Mouse (Mus musculus): ENCODE measurements around the gene Sorl1.

The Sorl1 gene

DNA sequence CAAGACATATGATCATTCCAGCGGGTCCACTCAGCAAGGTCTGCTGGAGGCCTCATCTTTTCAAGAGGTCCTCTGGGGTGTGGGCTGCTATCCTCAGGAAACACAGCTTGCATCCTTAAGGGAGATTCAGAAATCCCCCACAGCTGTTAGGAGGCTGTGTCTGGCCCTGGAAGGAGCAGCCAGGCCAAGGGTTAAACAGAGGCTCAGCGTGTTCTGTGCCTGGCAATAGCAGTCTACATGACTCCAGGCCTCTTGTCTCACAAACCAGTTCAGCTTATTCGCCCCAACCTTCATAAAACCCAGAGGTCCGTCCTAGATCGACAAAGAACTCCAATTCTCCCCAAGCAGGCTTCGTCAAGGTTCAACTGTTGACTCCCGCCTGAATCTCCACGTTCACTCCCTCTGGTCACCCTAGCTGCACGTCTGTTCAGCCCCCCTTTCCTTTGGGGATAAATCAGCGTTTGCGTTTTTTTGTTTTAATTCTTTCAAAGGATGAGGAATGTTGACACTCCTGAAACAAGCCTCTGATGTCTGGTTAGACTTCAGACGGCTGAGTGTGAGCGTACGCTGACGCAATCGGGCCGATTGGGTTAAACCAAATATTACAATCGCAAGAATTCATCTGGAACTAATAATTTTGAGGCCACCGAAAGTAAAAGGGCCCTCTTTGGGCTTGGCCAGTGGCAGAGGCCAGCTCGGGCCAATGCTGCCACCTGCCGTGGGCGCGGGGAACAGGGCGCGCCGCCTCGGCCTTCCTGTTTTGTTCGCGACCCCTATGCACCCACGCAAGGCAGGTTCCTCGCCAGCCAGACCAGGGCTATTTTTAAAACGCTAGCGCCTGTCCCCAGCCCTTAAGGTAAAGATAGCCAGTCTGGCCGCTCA lies 173.7 kb downstream of the Sorl1 start:
- peak; percentile 82 for DNase-seq

DNA sequence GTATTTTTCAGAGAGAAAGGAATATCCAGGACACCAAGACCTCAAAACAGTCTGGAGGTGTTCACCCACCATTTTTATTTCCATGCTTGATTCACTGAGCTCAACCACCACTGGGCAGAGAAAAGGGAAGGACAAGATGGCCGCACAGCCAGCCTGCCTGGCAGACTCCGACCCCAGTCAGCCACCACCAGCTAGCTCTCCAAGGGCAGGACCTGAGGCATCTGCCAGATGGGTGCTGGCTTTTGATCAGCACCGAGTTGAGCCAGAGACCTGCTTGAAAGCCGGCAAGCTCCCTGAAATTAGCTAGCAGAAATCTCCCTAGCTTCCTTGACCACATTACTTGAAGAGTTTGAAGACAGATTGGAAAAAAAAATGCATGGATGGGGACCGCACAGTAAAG lies 174.6 kb downstream of the Sorl1 start:
- DNase-seq = no peak

DNA sequence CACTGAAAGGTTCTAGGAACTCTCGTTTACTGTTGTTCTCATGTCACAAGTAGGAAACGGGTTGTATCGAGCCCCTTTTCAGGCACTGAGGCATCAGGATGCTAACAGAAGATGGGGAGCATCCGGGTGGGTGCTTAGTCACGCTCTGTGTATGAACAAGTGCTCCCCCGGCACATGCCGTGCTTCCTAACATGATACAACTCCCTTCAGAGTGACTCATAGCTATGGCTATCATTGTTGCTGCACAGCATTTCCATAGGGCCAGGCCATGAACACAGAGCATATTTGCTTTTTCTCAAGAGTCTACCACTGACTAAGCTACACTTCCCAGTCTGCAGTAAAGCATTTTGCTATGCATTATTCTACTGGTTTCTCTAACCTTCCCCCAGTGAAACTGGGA lies 179.1 kb downstream of the Sorl1 start:
- no peak for DNase-seq

DNA sequence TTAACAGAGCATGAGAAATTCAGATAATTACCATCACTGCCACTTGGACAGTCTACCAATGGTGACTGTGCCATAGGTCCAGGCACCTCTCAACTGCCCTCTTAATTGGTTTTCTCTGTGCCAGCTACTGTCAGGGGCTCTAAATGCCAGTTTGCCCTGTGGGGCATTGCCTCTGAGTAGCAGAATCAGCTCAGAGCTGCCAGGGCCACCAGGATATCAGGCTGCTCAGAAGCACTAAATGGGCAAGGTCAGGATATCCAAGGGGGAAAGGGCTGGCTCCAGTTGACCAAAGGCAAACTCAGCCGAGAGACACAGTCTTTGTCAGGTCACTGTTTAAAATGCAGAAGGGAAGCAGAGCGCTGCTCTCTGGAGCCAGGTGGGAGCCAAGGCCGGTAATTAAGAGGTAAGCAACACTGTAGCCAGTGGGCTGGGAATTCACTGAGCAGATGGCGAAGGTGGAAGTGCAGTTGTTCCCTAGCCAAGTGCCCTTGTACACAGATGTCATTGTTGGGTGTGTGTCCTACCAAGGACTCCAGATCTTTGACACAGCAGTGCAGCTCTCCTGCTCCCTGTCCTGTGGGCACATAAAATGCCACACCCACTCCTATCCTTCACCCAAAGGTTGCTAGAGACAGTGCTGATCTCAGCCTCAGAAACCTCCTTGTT lies 181.0 kb downstream of the Sorl1 start:
- DNase-seq = no peak

DNA sequence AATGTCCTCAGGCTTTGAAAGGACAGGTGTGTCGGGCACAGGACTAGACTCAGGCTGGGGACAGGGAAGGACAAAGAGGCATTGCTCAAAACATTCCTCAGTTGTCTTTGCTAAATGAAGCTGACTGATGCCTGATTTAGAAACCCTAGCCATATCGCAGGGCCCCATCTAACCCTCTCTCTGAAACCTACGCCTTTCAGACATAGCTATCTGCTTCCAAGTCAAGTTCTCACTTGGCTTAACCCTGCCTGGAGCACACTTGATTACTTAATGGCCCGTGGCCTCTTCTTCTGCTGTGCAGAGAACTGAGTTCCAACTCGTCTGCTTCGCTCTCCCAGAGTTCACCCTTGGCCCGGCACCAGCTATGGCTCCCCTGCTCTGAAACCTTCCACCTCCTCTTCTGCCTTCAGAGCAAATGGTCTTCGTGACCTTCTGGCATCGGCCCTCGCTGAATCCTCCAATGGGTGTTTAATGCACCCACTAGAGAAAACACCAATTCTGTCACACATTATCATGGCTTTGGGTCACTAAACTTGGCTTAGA lies 183.7 kb downstream of the Sorl1 start:
- no peak for DNase-seq

DNA sequence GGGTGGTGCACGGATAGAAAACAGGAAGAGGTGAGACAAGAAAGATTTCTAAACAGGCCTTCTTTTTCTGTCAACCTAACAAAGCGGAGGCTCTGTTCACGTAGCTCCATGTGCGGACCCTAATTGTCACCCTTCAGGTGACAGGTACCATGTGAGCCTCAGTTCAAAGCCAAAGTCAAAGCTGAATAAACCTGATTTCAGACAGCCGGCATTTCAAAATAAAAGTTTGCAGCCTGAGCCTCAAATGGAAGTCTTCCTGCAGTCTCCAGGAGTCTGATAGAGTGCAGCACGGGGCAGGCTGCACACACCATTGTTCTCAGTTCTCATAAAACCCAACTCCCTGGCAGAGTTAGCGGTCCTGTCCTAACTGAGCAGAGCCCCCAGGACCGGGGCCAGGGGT lies 185.6 kb downstream of the Sorl1 start:
- DNase-seq = no peak

DNA sequence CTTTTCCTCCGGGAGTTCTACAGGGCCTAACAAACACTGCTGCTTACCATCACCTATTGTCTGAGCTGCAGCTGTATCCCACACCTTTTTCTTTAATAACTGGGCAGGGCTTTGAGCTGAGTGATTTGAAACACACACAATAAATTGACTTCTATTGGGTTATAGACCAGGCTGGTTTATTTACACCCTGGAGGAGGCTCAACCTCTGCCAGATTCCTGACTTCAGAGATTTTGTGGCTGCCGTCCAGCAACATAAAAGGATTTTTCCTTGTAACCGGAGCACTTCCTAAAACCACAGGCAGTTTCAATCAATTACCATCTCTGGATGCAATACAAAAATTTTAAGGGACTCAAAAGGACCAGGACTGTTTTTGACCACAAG lies 186.1 kb downstream of the Sorl1 start:
- DNase-seq = no peak

DNA sequence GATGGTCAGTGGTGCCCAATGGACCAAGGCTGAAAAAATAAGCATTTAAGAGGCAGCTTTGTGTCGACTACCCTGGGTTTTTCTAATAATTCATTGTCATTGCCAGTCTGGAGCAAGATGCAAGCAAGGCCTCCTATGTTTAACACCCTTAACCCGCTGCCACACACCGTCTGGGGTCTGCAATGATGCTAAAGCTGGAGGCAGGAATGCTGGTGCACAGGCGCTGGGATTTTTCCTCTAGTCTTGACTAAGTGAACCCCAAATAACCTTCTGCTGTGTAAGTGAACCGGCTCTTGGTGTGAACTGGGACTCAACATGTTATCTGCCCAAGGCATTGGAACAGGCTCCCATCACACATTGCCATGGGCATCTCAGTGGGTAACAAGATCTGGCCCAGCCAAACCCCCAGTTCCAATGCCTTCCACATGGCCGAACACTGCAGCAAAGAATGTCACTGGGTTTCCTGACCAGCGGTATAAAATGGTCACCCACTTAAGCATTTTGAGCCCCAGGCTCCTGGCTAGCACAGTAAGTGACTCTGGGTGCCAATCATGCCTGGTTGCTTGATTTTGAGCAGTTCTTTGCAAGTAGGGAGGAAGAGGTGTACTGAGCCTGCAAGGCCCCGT lies 186.6 kb downstream of the Sorl1 start:
- DNase-seq = no peak

DNA sequence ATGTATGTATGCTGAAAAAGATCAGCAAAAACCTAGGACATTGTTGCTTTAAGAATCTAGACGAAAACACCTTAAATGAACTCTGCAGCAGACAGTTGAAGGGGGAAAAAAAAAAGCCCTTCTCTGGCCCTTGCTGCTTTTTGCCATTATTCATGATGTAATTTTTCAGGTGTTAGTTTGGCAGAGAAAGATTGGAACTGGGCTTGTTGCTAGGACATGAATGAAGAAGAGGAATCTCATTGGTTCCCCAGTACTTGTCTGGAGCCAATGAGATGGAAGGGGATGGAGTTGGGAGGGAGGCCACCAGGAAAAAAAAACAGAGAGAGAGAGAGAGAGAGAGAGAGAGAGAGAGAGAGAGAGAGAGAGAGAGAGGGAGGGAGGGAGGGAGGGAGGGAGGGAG lies 187.5 kb downstream of the Sorl1 start:
- DNase-seq = no peak

DNA sequence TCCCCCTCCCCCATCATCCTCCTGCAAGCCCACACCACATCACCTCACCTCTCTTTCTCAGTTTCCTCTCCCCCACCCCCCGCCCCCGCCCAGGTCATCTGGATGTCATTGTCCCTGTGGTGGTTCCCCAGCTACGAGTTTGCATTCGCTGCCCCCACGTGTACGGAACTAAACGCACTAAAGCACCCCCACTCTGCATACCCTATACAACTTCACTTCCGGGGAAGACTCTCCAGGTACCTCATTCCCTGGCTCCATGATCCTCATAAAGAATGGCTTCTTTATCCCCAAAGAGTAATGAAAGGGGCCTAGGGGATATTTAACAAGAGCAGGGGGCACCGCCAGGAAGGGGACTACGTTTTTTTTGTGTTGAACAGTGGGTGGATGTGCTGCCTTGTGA lies 188.1 kb downstream of the Sorl1 start:
- DNase-seq = no peak

DNA sequence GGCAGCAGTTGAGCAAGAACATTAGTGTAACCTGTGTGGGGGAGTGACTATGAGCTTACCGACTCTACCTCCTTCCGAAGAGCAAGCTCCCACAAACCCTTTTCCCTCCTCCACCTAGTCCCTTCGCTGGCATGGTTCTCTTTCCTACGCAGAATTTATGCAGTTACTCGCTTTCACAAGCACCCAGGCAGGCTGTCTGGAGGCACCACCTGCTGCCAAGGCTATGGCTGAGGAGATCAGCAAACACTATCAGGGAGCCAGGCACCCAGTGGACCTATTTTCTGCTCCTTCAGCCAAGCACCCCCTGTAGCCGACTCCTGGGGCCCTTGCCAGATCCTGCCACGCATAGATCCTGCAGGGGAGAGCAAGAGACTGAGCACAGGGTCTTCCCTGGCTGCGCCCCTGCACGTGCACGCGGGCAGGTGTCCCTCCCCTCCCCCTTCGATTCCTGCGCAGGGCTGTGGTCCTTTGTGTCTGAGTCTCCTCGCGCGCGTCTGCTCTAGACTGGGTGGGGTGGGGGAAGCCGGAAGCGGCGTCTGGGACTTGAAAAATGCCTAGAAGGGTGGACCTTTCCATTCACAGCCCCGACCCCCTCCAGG lies 188.6 kb downstream of the Sorl1 start:
- peak; percentile 80 for DNase-seq

DNA sequence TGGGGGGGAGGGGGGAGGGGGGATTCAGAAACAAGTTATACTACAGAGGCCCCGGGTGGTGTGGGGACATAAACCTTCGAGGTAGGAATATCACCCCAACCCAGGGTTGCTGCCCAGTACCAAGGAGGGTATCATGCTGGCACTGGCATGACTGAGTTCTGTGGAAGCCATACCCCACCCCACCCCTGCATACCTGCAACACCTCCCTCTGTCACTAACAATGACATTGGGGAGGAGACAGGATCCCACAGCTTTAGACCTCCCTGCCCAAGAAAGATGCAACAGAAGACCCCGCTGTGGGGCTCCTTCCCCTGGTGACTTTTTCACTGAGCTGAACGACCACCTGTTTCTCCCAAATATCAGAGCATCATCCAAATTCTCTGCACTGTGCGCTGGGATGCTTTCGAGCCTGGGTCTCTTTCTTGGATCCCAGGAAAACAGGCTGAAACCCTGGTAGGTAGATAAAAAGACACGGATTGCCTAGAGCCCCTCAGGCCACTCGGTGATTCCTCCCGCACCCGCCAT lies 189.2 kb downstream of the Sorl1 start:
- DNase-seq = no peak

DNA sequence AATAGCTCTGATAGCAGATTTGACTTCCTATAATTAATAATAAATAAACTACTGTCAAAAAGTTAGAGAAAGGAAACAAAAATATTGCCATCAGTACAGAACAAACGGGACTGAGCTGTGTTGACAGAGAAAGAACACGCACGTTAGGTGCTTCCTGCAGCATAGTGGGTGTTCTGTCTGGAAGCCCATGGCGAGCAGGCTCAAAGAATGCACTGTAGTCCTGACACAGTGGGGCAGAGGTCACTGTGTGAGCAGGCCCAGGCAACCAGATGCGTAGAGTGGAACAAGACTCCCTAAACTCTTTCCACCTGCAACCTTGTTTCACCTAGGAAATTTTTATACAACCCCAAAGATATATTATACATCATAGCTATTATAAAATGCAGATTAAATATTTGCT lies 194.1 kb downstream of the Sorl1 start:
- no peak for DNase-seq

DNA sequence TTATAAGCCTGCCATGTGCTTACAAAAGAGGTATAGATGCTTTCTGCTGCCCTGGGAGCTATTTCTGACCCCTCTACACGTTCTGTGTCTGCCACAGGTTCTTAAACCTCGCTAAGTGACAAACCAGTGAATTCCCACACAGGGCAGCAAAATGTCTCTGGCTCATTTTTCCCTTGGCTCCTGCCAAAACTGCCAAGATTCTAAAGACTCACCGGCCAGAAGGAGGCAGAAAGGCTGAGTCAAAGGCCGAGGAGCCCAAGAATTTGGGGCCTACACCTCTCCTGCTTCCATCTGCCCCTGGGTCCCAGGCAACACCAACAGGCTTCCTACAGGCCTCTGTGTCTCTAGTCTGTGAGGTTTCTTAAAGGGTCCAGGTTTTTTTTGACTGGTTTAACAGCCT lies 198.4 kb downstream of the Sorl1 start:
- DNase-seq = no peak

DNA sequence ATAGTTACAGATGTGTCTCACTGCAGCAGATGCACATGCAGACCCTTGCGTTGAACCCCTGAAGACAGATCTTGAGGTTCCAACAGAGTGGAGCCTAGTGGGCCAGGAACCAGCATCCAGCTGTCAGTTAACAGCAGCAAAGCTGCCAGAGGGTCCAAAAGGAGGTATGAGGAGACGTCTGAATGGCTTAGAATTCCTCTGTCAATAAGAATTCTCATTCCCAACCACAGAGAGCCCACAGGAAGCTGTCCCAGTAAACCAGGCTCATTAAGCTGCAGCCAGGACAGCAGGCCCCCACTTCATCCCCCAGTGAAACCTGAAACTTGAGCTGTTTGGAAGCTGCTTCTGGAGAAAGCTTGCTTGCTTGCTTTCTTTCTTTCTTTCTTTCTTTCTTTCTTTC lies 200.0 kb downstream of the Sorl1 start:
- DNase-seq = no peak

DNA sequence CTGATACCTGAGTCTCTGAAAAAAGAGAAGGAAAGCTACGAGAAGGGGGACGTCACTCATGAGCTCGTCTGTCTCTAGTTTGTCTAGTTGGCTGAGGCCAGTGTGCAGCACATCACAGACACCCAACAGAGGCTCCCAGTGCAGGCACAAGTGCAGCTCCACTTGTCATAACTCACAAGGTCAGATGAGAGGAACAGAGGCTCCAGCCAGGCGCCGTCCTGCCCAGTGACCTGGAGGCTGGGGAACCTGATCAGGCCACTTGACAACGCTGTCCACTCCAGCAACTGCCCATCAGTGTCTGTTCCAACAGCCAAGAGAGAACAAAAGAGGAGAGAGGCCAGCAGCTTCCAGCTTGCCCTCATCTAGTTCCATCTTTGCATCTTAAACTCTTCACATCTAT lies 201.7 kb downstream of the Sorl1 start:
- no peak for DNase-seq

DNA sequence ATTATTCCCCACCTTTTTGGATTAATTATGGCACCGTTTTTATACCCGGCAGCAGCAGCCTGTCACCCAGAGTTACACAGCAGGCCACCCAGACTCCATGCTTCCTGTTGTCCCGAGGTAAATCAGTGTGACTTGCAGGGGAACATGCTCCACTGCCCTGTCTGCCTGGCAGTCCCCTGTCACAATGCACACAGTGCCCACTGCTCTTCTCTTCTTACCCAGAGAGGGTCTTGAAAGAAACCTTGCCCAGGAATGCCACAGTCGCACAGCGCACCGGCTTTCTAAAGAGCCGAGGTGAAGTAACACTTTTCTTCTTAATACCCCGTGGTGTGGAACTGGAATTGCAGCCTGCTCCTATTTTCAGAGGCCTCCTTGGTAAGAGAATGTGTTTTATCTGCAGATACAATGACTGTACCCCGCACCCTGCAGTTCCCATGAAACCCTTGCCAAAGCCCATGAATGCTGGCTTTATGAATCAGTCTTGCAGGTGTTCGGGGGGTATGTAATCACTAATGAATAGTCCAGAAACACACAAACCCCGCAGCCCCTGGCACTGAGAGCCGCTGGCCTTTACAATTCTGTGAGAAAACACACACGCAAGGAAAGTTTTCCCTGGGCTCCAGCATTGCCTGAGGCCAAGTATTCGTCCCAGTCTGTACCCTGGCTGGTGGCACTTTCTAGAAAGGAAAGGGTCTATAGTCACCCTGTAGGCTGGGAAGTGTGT lies 205.3 kb downstream of the Sorl1 start:
- DNase-seq = no peak

DNA sequence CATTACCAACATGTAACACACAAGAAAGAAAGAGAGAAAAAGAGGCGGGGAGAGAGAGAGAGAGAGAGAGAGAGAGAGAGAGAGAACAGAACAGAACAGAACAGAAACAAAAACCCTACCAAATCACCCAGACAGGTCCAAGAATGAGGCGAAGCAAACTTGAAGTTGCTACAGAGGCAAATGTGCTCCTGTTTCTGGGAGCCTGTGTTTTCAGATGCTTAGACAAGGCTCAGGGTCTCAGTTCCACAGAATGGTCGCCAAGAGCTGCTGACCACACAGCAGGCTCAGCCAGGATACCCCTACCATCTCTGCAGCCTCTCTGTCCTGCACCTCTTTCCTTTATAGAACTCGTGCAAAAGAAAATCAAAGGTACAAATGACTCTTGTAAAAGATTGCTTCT lies 205.9 kb downstream of the Sorl1 start:
- DNase-seq = no peak

DNA sequence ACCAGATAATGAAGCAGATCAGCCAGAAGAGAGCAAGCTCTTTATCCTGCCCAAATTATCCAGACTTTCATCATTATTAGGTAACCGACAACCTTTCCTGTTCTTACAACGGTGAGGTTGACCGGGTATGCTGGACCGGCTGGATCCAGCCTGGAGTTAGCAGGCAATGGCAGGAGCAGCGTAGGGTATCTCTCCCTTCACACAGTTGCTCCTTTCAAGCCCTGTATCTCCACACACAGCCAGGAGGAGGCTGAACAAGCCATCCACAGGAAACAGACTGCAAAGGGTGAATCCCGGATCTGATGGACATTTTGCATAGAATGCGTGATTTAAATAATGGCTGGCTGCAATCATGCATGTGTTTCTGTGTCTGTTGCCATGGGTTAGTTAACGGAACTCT lies 208.5 kb downstream of the Sorl1 start:
- DNase-seq = no peak
